Mouse (Mus musculus): ENCODE measurements at regions not wholly inside any gene's neighbourhood (a gene's known extent, or its start where the extent isn't known, plus 50 kb on each side); places are given as distances from the start of the nearest gene placed in this dataset.
"Not testable (repeated sequence)": the region's sequence is repeated elsewhere in the genome, so short reads cannot be mapped to it uniquely, and the experiment has no call there.

- no peak for DNase-seq
- intact Hi-C loops (cut with DNase I), result no loop called here
- TF ChIP-seq CTCF (IDR thresholded peaks at IDR 0.05), result no peak
- Histone ChIP-seq H3K27ac (no peak overlapping the region), H3K4me3 (no peak overlapping the region)
Measured at GRCm38 (mm10) chr12:115328439-115328838, 719.1 kb upstream of the Zfp386 start.

- H3K27ac ChIP-seq; DNase-seq; H3K4me3 ChIP-seq; intact Hi-C loops (cut with DNase I): not testable (repeated sequence)
Measured at GRCm38 (mm10) chr12:115334770-115335169, 712.8 kb upstream of the Zfp386 start.

- DNase-seq, result no peak
- H3K27ac ChIP-seq, result no peak overlapping the region
- TF ChIP-seq CTCF (IDR thresholded peaks at IDR 0.05), result no peak
- H3K4me3 ChIP-seq, result no peak overlapping the region
- intact Hi-C loops (cut with DNase I), result no loop called here
Measured at GRCm38 (mm10) chr12:115336594-115336993, 710.9 kb upstream of the Zfp386 start.

- DNase-seq; H3K4me3 ChIP-seq; H3K27ac ChIP-seq; intact Hi-C loops (cut with DNase I): not testable (repeated sequence)
Measured at GRCm38 (mm10) chr12:115346112-115346511, 701.4 kb upstream of the Zfp386 start.

- intact Hi-C loops (cut with DNase I); DNase-seq; H3K4me3 ChIP-seq; H3K27ac ChIP-seq: not testable (repeated sequence)
Measured at GRCm38 (mm10) chr12:115359050-115359449, 688.5 kb upstream of the Zfp386 start.

GRCm38 (mm10) chr12:115365628-115366027, 681.9 kb upstream of the Zfp386 start:
- intact Hi-C loops (cut with DNase I); DNase-seq; H3K4me3 ChIP-seq; H3K27ac ChIP-seq: not testable (repeated sequence)

- DNase-seq; intact Hi-C loops (cut with DNase I); H3K4me3 ChIP-seq; H3K27ac ChIP-seq: not testable (repeated sequence)
Measured at GRCm38 (mm10) chr12:115371784-115372183, 675.7 kb upstream of the Zfp386 start.

- H3K27ac ChIP-seq; H3K4me3 ChIP-seq; intact Hi-C loops (cut with DNase I); DNase-seq: not testable (repeated sequence)
Measured at GRCm38 (mm10) chr12:115373056-115373455, 674.5 kb upstream of the Zfp386 start.

- DNase-seq; H3K27ac ChIP-seq; intact Hi-C loops (cut with DNase I); H3K4me3 ChIP-seq: not testable (repeated sequence)
Measured at GRCm38 (mm10) chr12:115386479-115386878, 661.0 kb upstream of the Zfp386 start.

GRCm38 (mm10) chr12:115404116-115404515, 643.4 kb upstream of the Zfp386 start:
- Histone ChIP-seq H3K4me3 (no peak overlapping the region), H3K27ac (no peak overlapping the region)
- DNase-seq, result no peak
- TF ChIP-seq CTCF (IDR thresholded peaks at IDR 0.05), result no peak
- intact Hi-C loops (cut with DNase I), result no loop called here

GRCm38 (mm10) chr12:115404657-115405056, 642.9 kb upstream of the Zfp386 start:
- Histone ChIP-seq H3K4me3 (no peak overlapping the region), H3K27ac (no peak overlapping the region)
- no peak for TF ChIP-seq CTCF (IDR thresholded peaks at IDR 0.05)
- no peak for DNase-seq
- intact Hi-C loops (cut with DNase I), result no loop called here

- H3K27ac ChIP-seq; intact Hi-C loops (cut with DNase I); H3K4me3 ChIP-seq; DNase-seq: not testable (repeated sequence)
Measured at GRCm38 (mm10) chr12:115446247-115446646, 601.3 kb upstream of the Zfp386 start.

GRCm38 (mm10) chr12:115452626-115453025, 594.9 kb upstream of the Zfp386 start:
- H3K27ac ChIP-seq; intact Hi-C loops (cut with DNase I); H3K4me3 ChIP-seq; DNase-seq: not testable (repeated sequence)

- DNase-seq, result not testable (repeated sequence)
Measured at GRCm38 (mm10) chr12:115464777-115465176, 582.7 kb upstream of the Zfp386 start.

GRCm38 (mm10) chr12:115468015-115468414, 579.5 kb upstream of the Zfp386 start:
- DNase-seq; H3K27ac ChIP-seq; H3K4me3 ChIP-seq; intact Hi-C loops (cut with DNase I): not testable (repeated sequence)

More at GRCm38 (mm10) chr12:115464777-115465176, 582.7 kb upstream of the Zfp386 start:
- H3K27ac ChIP-seq; intact Hi-C loops (cut with DNase I); H3K4me3 ChIP-seq: not testable (repeated sequence)

- DNase-seq; H3K27ac ChIP-seq; intact Hi-C loops (cut with DNase I); H3K4me3 ChIP-seq: not testable (repeated sequence)
Measured at GRCm38 (mm10) chr12:115468569-115468968, 579.0 kb upstream of the Zfp386 start.
